Mouse (Mus musculus): ENCODE data around the gene Cbfa2t3.

The Cbfa2t3 gene

DNA sequence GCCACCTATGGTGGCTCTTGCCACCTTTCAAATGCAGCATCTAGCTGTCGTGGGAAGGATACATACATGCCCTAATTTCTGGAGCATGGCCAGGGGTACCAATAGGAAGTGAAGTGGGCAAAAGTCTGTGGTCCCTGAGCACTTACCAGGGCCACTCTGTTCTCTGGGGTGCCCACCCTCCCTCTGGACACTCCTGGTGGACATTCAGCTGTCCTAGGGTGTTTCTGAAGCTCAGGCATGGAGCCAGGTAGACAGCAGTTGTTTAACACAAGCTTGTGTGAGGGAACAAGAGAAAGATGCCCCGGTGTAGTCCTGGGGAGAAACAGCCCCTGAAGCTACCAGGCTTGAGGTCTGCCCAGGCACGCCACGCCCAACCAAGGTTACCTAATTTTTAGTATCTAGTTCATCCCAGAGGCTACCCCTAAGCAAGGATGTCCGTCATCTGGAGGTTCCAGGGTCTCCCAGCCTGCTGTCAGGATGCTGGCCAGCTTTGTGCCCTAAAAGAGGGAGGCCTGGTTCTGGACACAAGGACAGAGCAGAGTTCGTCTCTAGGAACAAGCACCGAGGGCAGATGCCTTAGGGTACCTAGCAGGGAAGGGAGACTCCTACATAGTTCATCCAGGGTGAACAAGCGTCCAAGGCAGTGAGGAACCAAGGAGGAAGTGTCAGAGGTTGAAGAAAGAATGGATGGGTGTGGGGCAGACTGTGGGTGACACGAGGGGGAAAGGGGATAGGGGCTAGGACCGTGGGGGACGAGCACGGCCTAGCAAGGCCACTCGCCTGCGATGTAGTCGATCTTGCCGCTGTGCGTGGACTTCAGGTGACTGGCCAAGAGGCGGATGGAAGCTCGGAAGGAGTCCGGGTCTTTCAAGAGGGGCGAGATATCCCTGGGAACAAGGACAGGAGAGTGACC is 122.9 kb downstream of the Cbfa2t3 start:
- DNase-seq (ENCODE audit: extremely low read depth, insufficient read length, low spot score) = no peak

DNA sequence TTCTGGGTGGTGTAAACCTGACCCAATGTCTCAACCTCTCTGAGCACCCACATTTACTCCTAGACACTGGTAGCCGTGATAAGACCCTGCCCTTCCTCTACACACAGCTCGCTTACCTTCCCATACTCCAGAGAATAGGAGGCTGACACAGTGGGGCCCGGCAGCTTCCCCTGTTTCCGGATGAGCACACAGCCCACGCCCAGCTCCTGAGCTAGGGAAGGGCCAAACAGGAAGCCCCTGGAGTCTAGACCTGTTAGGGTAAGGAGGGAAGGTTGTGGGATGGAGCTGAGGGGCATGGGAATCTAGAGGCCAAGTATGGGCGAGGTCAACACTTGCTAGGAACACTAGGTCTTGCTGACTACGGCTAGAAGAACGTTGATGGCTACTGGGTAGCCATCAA is 123.6 kb downstream of the Cbfa2t3 start:
- no peak for DNase-seq (ENCODE audit: extremely low read depth, insufficient read length, low spot score)
